Mouse (Mus musculus) kidney, adult 2 months (tissue): ENCODE measurements around the gene Leng1. TPM values are rescaled to one million over a fixed set of nuclear protein-coding genes. Genes with fewer than 3 reads are reported as not detected.

Experiments used
- DNase-seq: peaks from one replicate; pipeline ENCODE4 v3.0.0; 2021
- H3K27ac ChIP-seq: fragments of 200-500 bp; 2 replicates; pipeline ENCODE4 v1.5.1; 2012; ENCODE audit warnings: low read depth, low read length, control low read depth, inconsistent platforms; ENCODE audit not compliant: insufficient read depth
- H3K27me3 ChIP-seq: fragments of 200-500 bp; replicated peaks from 2 replicates; pipeline ENCODE4 v1.6.1; 2012; ENCODE audit warnings: mild to moderate bottlenecking, moderate library complexity, low read length, inconsistent platforms; ENCODE audit not compliant: control insufficient read depth, insufficient read depth
- H3K36me3 ChIP-seq: fragments of 200-500 bp; 2 replicates; pipeline ENCODE4 v1.6.1; 2012; ENCODE audit warnings: mild to moderate bottlenecking, moderate library complexity, low read length, inconsistent platforms; ENCODE audit not compliant: control insufficient read depth, insufficient read depth
- H3K4me1 ChIP-seq: fragments of 200-500 bp; 2 replicates; pipeline ENCODE4 v1.6.1; 2011; ENCODE audit warnings: low read length; ENCODE audit not compliant: control insufficient read depth, insufficient read depth
- H3K4me3 ChIP-seq: fragments of 200-500 bp; 2 replicates; pipeline ENCODE4 v1.5.1; 2011; ENCODE audit warnings: mild to moderate bottlenecking, low read depth, low read length, control low read depth; ENCODE audit not compliant: insufficient read depth
- CTCF ChIP-seq: fragments of 200-500 bp; conservative IDR thresholded peaks from 2 replicates; pipeline ENCODE4 v1.5.1; 2011; ENCODE audit warnings: low read depth, mild to moderate bottlenecking, control low read depth, low read length, moderate library complexity, mixed read lengths; ENCODE audit not compliant: insufficient read depth, insufficient read length
- POLR2A ChIP-seq: fragments of 200-500 bp; IDR thresholded peaks from one replicate; pipeline ENCODE4 v1.6.1; 2011; ENCODE audit warnings: low read depth, low read length, control low read depth
- WGBS: fragments of 180-500 bp; shearing (Covaris S2); methylation state at CpG from one replicate; pipeline ENCODE4 v1.1.7; 2018; 5-methylcytosine and 5-hydroxymethylcytosine counted together
- polyA plus RNA-seq: library from polyadenylated mRNA; depleted of rRNA; stranded (reverse); fragments of >200 nt; gene quantifications from 2 replicates; pipeline ENCODE4 v1.2.3, GENCODE M21; 2012; rRNA removed

The Leng1 gene
- polyA plus RNA-seq, 1 experiment = 6.8 TPM

GRCm38 (mm10) chr7:3616389-3617241, 49.0 kb downstream of the Leng1 start:
- no peaks in the 10 kb centered on the region; the same call in 1 of the 2 replicates for H3K36me3 ChIP-seq
- H3K27me3 ChIP-seq = no peaks in the 10 kb centered on the region
- TF ChIP-seq POLR2A = no peak
- TF ChIP-seq CTCF = peak; percentile 35; the same call in 1 of the 2 replicates
- no peak overlapping the region; the same call in 1 of the 2 replicates for H3K4me3 ChIP-seq
- H3K4me1 ChIP-seq = no peaks in the 10 kb centered on the region
- WGBS = 38% methylated on average over 6 of the region's 6 CpGs
- no peak overlapping the region for H3K27ac ChIP-seq
- no peak for DNase-seq

GRCm38 (mm10) chr7:3616057-3616388, 49.6 kb downstream of the Leng1 start, which contains the start of gene Oscar:
Oscar (minus strand) TSS chr7:3616157.
- Histone ChIP-seq H3K36me3 (no peaks in the 10 kb centered on the region; the same call in 1 of the 2 replicates), H3K4me1 (no peaks in the 10 kb centered on the region), H3K27ac (no peak within 1 kb of the TSS), H3K4me3 (no peak within 1 kb of the TSS; the same call in 1 of the 2 replicates), H3K27me3 (no peaks in the 10 kb centered on the region)
- TF ChIP-seq POLR2A (no peak), CTCF (no peak)
- DNase-seq = no peak
- 81% methylated on average over 4 of the region's 4 CpGs for WGBS

- Histone ChIP-seq H3K27ac (no peak overlapping the region), H3K36me3 (no peaks in the 10 kb centered on the region), H3K27me3 (no peaks in the 10 kb centered on the region), H3K4me3 (no peak overlapping the region), H3K4me1 (no peaks in the 10 kb centered on the region)
- TF ChIP-seq POLR2A (no peak), CTCF (no peak)
- no peak for DNase-seq
- 79% methylated on average over 3 of the region's 3 CpGs for WGBS
These were observed 51.6 kb downstream of the Leng1 start for GRCm38 (mm10) chr7:3614021-3614420.

GRCm38 (mm10) chr7:3611006-3611405, 54.6 kb downstream of the Leng1 start:
- DNase-seq = no peak
- Histone ChIP-seq H3K4me3 (no peak overlapping the region), H3K27me3 (no peaks in the 10 kb centered on the region), H3K36me3 (no peaks in the 10 kb centered on the region), H3K27ac (no peak overlapping the region), H3K4me1 (no peaks in the 10 kb centered on the region)
- TF ChIP-seq POLR2A (no peak), CTCF (no peak)
- WGBS = 91% methylated on average over 13 of the region's 13 CpGs

- WGBS = 81% methylated on average over 3 of the region's 3 CpGs
- Histone ChIP-seq H3K4me1 (no peaks in the 10 kb centered on the region), H3K27me3 (no peaks in the 10 kb centered on the region), H3K4me3 (no peak overlapping the region), H3K27ac (no peak overlapping the region), H3K36me3 (no peaks in the 10 kb centered on the region)
- DNase-seq = no peak
- TF ChIP-seq CTCF = no peak
These were observed 55.2 kb downstream of the Leng1 start for GRCm38 (mm10) chr7:3610437-3610836.

Other genes starting within 250 kb of the Leng1 start
- 1.3 TPM in 1 of 2 replicates, not detected in the other for gene Cacng6, start 241.6 kb downstream of the Leng1 start, polyA plus RNA-seq
- gene Tarm1, start 163.2 kb downstream of the Leng1 start, polyA plus RNA-seq = 2.9 and 3.7 TPM in 2 replicates
- gene Oscar, start 49.7 kb downstream of the Leng1 start, polyA plus RNA-seq = 0.19 and 0.26 TPM in 2 replicates
- 722 and 885 TPM in 2 replicates for gene Ndufa3, start 48.5 kb downstream of the Leng1 start, polyA plus RNA-seq
- gene Tfpt, start 35.9 kb downstream of the Leng1 start, polyA plus RNA-seq = 7.6 and 9.9 TPM in 2 replicates
- gene Prpf31, start 35.9 kb downstream of the Leng1 start, polyA plus RNA-seq = 21.3 and 24.1 TPM in 2 replicates
- gene Cnot3, start 20.6 kb downstream of the Leng1 start, polyA plus RNA-seq = 41.9 and 45.0 TPM in 2 replicates
- gene Tmc4, start 11.7 kb upstream of the Leng1 start, polyA plus RNA-seq = 45.5 and 62.2 TPM in 2 replicates
- gene Tsen34, start 27.0 kb upstream of the Leng1 start, polyA plus RNA-seq = 88.2 and 105 TPM in 2 replicates
- gene Mboat7, start 27.7 kb upstream of the Leng1 start, polyA plus RNA-seq = 56.2 and 61.4 TPM in 2 replicates
- gene Rps9, start 38.2 kb upstream of the Leng1 start, polyA plus RNA-seq = 1,031 and 1,047 TPM in 2 replicates
- 3.2 and 5.4 TPM in 2 replicates for gene Pirb, start 54.6 kb upstream of the Leng1 start, polyA plus RNA-seq
- 0.11 and 0.23 TPM in 2 replicates for gene Gm15448, start 159.8 kb upstream of the Leng1 start, polyA plus RNA-seq
- gene Pira2, start 179.2 kb upstream of the Leng1 start, polyA plus RNA-seq = 0.16 and 0.30 TPM in 2 replicates
- gene Gm14548, start 232.3 kb upstream of the Leng1 start, polyA plus RNA-seq = 0.15 and 0.23 TPM in 2 replicates
- gene Lilra6, start 249.7 kb upstream of the Leng1 start, polyA plus RNA-seq = 0.11 and 0.20 TPM in 2 replicates